Mouse (Mus musculus) heart, embryonic 10.5 days (tissue): ENCODE measurements around the gene Mmaa. TPM values are rescaled to one million over a fixed set of nuclear protein-coding genes. Genes with fewer than 3 reads are reported as not detected.

Experiments used
- DNase-seq: peaks from one replicate; pipeline ENCODE4 v3.0.0-alpha.2; 2017; ENCODE audit warnings: low spot score
- H3K27ac ChIP-seq: fragments of 300-500 bp; sonication (generic); 2 replicates; pipeline ENCODE4 v1.5.1; 2016; ENCODE audit warnings: mild to moderate bottlenecking
- H3K27me3 ChIP-seq: fragments of 300-500 bp; sonication (generic); 2 replicates; pipeline ENCODE4 v1.6.1; 2016; ENCODE audit warnings: mild to moderate bottlenecking; ENCODE audit not compliant: poor library complexity, insufficient read depth, severe bottlenecking
- H3K36me3 ChIP-seq: fragments of 300-500 bp; sonication (generic); 2 replicates; pipeline ENCODE4 v1.6.1; 2016; ENCODE audit warnings: mild to moderate bottlenecking, moderate library complexity
- H3K4me1 ChIP-seq: fragments of 300-500 bp; sonication (generic); 2 replicates; pipeline ENCODE4 v1.6.1; 2016; ENCODE audit warnings: mild to moderate bottlenecking
- H3K4me3 ChIP-seq: fragments of 300-500 bp; sonication (generic); 2 replicates; pipeline ENCODE4 v1.5.1; 2016; ENCODE audit warnings: mild to moderate bottlenecking, moderate library complexity
- H3K9me3 ChIP-seq: fragments of 300-500 bp; sonication (generic); 2 replicates; pipeline ENCODE4 v1.6.1; 2016; ENCODE audit warnings: mild to moderate bottlenecking, moderate library complexity
- WGBS: fragments of 180-500 bp; shearing (Covaris S2); methylation state at CpG from one replicate; pipeline ENCODE4 v1.1.7; 2016; 5-methylcytosine and 5-hydroxymethylcytosine counted together
- polyA plus RNA-seq: library from polyadenylated mRNA; unstranded; fragments of >200 nt; fragmentation: Nextera tagmentation; extraction: Ambion mirVana; gene quantifications from 2 replicates; pipeline ENCODE4 v1.2.1, GENCODE M21; 2016

Gene Mmaa
- polyA plus RNA-seq, 1 experiment from 2014 or later: 9.9 TPM

DNA sequence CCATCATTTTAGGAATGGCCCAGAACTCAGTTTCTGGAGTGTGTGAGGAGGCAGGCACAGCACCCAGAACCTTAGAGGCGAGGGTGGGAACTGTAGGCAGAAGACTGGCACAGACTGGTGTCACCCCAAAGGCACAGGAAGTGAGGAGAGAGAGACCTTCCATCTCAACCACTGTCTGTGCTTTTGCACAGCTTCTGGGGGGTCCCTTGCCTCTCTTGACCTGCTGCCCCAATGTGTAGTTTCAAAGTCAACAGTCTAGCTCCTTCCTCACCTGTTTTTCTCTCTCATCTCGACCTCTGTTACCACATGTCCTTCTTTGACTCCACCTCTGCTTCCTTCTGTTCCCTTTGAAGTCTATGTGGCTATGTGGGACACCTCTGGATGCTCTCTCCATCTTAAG lies 16.1 kb upstream of the Mmaa start:
- Histone ChIP-seq H3K36me3 (no peaks in the 10 kb centered on the region), H3K27ac (no peak overlapping the region), H3K27me3 (no peaks in the 10 kb centered on the region), H3K4me3 (no peak overlapping the region), H3K9me3 (no peaks in the 10 kb centered on the region), H3K4me1 (no peaks in the 10 kb centered on the region)
- WGBS: 68% methylated on average over 2 of the region's 2 CpGs
- no peak for DNase-seq

DNA sequence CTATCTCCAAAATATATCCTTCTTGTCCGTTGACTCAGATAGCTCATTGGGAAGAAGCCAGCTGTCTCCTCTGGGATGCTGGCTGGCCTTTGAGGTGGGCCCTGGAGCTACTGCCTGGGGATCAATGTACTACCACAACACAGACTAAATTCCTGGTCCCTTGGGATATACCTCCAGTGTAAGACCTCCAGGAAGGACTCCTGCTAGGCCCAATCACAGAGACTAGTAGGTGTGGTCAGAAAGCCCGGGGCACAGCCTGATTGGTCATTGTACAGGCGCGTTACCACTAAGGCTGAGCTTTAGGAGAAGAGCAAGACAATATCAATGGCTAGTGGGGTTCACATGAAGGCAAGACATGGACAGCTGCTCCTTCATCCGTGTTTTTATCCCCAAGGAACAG lies 11.2 kb upstream of the Mmaa start:
- no peaks in the 10 kb centered on the region for H3K9me3 ChIP-seq
- DNase-seq: no peak
- WGBS: 63% methylated on average over 5 of the region's 5 CpGs
- no peak overlapping the region for H3K27ac ChIP-seq
- H3K4me1 ChIP-seq: no peaks in the 10 kb centered on the region
- no peak overlapping the region for H3K4me3 ChIP-seq
- no peaks in the 10 kb centered on the region for H3K27me3 ChIP-seq
- no peaks in the 10 kb centered on the region for H3K36me3 ChIP-seq

DNA sequence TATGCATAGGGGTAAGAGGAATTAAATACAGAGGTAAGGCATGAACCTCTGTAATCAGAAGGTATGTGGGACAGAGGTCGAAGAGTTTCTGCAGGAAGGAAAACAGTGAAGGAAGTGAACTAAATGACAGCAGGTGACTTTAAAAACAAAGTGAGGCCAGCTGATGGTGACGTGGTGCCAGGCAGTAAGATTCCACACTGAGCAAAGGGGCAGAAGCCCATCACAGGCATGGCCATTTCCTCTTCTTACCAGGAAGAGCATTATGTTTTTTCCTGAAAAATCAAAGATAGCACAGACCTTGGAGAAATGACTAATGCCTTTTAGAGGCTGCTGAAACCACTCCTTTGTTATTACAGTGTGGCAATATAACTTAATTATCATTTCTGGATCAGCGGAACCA lies 6.8 kb upstream of the Mmaa start:
- Histone ChIP-seq H3K27me3 (no peaks in the 10 kb centered on the region), H3K36me3 (no peaks in the 10 kb centered on the region), H3K4me3 (no peak overlapping the region), H3K9me3 (no peaks in the 10 kb centered on the region), H3K27ac (no peak overlapping the region), H3K4me1 (no peaks in the 10 kb centered on the region)
- DNase-seq: no peak
- 65% methylated on average over 3 of the region's 3 CpGs for WGBS

GRCm38 (mm10) chr8:79299704-79300103 lies 5.0 kb upstream of the Mmaa start:
- H3K27ac ChIP-seq: no peak overlapping the region
- 0 out of 2 replicates have a peak, but pooled peaks cover 7% of the 10 kb centered on the region for H3K4me1 ChIP-seq
- no peak for DNase-seq
- H3K27me3 ChIP-seq: no peaks in the 10 kb centered on the region
- no peaks in the 10 kb centered on the region for H3K9me3 ChIP-seq
- 84% methylated on average over 5 of the region's 5 CpGs for WGBS
- H3K4me3 ChIP-seq: no peak overlapping the region
- no peaks in the 10 kb centered on the region for H3K36me3 ChIP-seq

GRCm38 (mm10) chr8:79297763-79298162 lies 3.0 kb upstream of the Mmaa start:
- Histone ChIP-seq H3K36me3 (no peaks in the 10 kb centered on the region), H3K27me3 (no peaks in the 10 kb centered on the region), H3K4me1 (peaks cover 18% of the 10 kb centered on the region), H3K9me3 (no peaks in the 10 kb centered on the region), H3K27ac (no peak overlapping the region), H3K4me3 (no peak overlapping the region)
- 49% methylated on average over 3 of the region's 3 CpGs for WGBS
- DNase-seq: peak; percentile 80

DNA sequence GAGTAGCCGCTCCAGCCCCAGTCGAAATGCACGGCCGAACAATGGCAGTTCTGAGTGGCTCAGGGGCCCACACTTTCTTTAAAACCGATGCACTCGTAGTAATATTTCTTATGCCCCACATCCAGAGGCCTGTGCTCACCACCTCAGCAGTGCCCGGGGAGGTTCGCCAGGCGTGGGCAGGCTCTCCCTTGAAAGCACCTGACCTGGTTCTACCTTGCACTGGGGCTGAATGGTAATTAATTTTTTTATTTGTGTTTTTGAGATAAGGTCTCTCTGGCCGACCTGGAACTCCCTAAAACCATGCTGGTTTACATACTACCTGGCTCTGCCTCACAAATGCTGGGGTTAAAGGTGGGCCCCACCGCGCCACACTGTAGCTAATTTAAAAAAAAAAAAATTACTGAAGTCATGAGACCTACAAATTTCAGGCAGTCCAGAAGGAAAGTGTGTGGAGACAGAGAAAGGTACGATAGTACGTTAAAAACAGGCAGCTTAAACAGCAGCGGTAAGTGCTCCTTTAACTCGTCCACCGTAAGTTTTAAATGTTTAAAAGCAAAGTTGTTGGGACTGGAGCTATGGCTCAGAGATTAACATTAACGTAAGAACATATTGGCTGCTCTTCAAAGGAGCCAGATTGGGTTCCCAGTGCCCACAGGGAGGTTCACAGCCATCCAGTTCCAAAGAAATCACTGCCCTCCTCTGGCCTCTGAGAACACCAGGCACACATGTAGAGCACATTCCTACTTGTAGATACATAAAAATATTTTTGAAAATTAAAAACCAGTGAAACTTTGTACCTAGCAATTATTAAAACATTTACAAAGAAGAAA lies 754 bp upstream of the Mmaa start:
- Histone ChIP-seq H3K4me1 (peaks cover 23% of the 10 kb centered on the region), H3K27ac (peak overlapping the region; percentile 96), H3K4me3 (peak overlapping the region; percentile 76), H3K27me3 (no peaks in the 10 kb centered on the region), H3K9me3 (no peaks in the 10 kb centered on the region), H3K36me3 (no peaks in the 10 kb centered on the region)
- 18% methylated on average over 18 of the region's 18 CpGs for WGBS
- no peak for DNase-seq

GRCm38 (mm10) chr8:79293841-79294240 lies 896 bp downstream of the Mmaa start:
- H3K36me3 ChIP-seq: no peaks in the 10 kb centered on the region
- WGBS: 73% methylated on average over 3 of the region's 3 CpGs
- no peak for DNase-seq
- peaks cover 23% of the 10 kb centered on the region for H3K4me1 ChIP-seq
- peak overlapping the region; percentile 76 for H3K4me3 ChIP-seq
- H3K27me3 ChIP-seq: no peaks in the 10 kb centered on the region
- peak overlapping the region; percentile 96 for H3K27ac ChIP-seq
- no peaks in the 10 kb centered on the region for H3K9me3 ChIP-seq

DNA sequence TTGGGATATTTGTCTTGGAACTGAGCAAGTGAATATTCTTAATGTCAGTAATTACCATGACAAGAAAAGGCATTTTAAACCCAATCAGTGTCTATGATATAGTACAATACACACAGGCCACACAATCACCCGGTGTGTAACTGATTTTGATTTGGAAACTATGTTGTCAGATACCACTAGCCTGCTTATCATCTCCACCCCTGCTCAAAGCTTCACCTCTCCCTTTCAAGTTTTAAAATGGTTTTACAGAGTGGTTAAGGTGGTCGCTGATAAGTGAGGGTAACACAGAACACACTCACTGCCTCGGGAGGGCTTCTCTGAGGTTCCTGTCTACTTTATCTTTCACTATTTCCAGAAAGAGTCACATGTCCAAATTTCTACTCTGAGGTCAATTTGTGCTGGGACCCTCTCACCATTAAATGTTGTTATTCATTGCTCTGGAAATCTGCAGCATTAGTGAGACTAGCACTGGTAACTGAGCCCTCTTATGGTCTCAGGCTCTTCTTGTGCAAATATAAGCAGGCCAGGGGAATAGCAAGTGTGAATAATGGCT lies 1.9 kb downstream of the Mmaa start:
- peaks cover 23% of the 10 kb centered on the region for H3K4me1 ChIP-seq
- no peaks in the 10 kb centered on the region for H3K36me3 ChIP-seq
- WGBS: 47% methylated on average over 3 of the region's 3 CpGs
- H3K9me3 ChIP-seq: no peaks in the 10 kb centered on the region
- no peak for DNase-seq
- no peaks in the 10 kb centered on the region for H3K27me3 ChIP-seq
- no peak overlapping the region for H3K4me3 ChIP-seq
- H3K27ac ChIP-seq: 0 out of 2 replicates have a peak overlapping the region, but pooled peaks have one; percentile 56

GRCm38 (mm10) chr8:79289592-79289991 lies 5.1 kb downstream of the Mmaa start:
- DNase-seq: no peak
- Histone ChIP-seq H3K4me3 (no peak overlapping the region), H3K4me1 (peaks cover 16% of the 10 kb centered on the region), H3K36me3 (no peaks in the 10 kb centered on the region), H3K27me3 (no peaks in the 10 kb centered on the region), H3K9me3 (no peaks in the 10 kb centered on the region), H3K27ac (no peak overlapping the region)
- 77% methylated on average over 5 of the region's 5 CpGs for WGBS

- H3K4me1 ChIP-seq: peaks cover 14% of the 10 kb centered on the region
- no peaks in the 10 kb centered on the region for H3K27me3 ChIP-seq
- no peak overlapping the region for H3K4me3 ChIP-seq
- no peaks in the 10 kb centered on the region for H3K36me3 ChIP-seq
- H3K27ac ChIP-seq: no peak overlapping the region
- no peaks in the 10 kb centered on the region for H3K9me3 ChIP-seq
- no peak for DNase-seq
- 64% methylated on average over 2 of the region's 2 CpGs for WGBS
Observed at GRCm38 (mm10) chr8:79288681-79289080, 6.1 kb downstream of the Mmaa start.

DNA sequence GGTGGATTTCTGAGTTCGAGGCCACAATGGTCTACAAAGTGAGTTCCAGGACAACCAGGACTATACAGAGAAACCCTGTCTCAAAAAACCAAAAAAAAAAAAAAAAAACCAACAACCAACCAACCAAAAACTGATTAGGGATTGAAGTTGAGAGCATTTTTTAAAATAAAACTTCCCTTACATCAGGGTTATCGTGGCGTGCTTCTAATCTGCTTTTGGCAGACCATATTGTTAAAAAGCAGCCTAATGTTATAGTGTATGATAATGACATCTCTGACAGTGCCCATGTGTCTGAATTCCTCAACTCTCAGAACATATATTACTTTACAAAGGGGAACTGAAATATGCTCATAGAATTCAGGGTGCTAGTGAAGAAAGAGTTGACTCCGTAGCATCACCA lies 6.5 kb downstream of the Mmaa start:
- no peak overlapping the region for H3K27ac ChIP-seq
- no peak for DNase-seq
- H3K4me1 ChIP-seq: peaks cover 10% of the 10 kb centered on the region
- no peaks in the 10 kb centered on the region for H3K9me3 ChIP-seq
- no peaks in the 10 kb centered on the region for H3K27me3 ChIP-seq
- 86% methylated on average over 4 of the region's 4 CpGs for WGBS
- H3K4me3 ChIP-seq: no peak overlapping the region
- H3K36me3 ChIP-seq: no peaks in the 10 kb centered on the region

DNA sequence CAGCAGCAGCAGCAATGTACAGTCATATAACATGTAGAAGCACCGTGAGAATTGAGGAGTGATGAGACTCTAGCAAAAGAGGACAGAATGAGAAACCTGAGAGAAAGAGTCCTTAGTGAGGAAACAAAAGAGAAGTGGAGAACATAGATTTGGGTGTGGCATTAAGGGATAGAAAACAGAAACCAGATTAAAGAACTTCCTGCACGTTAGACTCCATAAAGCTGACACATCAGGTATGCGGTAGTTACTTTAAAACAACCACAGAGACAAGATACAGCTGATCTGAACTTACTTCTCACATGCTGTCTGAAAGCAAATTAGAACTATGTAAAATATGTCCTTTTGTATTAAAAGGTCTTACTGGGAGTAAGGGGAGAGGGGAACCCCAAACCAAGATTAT lies 8.3 kb downstream of the Mmaa start:
- WGBS: 81% methylated on average over 3 of the region's 3 CpGs
- no peak overlapping the region for H3K4me3 ChIP-seq
- no peaks in the 10 kb centered on the region for H3K9me3 ChIP-seq
- no peak overlapping the region for H3K27ac ChIP-seq
- no peak for DNase-seq
- no peaks in the 10 kb centered on the region for H3K4me1 ChIP-seq
- H3K27me3 ChIP-seq: no peaks in the 10 kb centered on the region
- peaks cover 3% of the 10 kb centered on the region; the same call in 1 of the 2 replicates for H3K36me3 ChIP-seq

DNA sequence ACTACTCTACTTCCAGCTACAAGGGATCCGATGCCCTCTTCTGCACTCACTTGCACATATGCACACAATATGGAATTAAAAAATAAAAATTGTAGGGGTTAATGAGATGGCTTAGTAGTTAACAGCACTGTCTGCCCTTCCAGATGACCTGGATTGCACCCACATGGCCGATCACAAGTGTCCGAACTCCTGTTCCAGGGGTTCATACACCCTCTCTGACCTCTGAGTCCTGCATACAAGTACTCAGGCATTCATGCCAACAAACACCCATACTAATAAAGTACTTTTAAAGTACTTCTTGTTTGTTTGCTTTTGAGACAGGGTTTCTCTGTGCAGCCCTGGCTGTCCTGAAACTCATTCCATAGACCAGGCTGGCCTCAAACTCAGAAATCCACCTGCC lies 10.1 kb downstream of the Mmaa start:
- Histone ChIP-seq H3K4me1 (no peaks in the 10 kb centered on the region), H3K9me3 (no peaks in the 10 kb centered on the region), H3K4me3 (no peak overlapping the region), H3K36me3 (peaks cover 10% of the 10 kb centered on the region; the same call in 1 of the 2 replicates), H3K27me3 (no peaks in the 10 kb centered on the region), H3K27ac (no peak overlapping the region)
- no peak for DNase-seq
- WGBS: 87% methylated on average over 3 of the region's 3 CpGs
